Mouse (Mus musculus) CH12F3 (cell line): ENCODE measurements at regions not wholly inside any gene's neighbourhood (a gene's known extent, or its start where the extent isn't known, plus 50 kb on each side); places are given as distances from the start of the nearest gene placed in this dataset.

Experiments used
- in situ Hi-C: fragments of 300-500 bp; cut with MboI; formaldehyde crosslinking; loops from 2 replicates; pipeline ENCODE4 v1.14.3; 2020; ENCODE audit warnings: low sequenced_read_pairs

GRCm38 (mm10) chr4:143055371-143055770 lies 157.4 kb downstream of the Prdm2 start:
- in situ Hi-C loops, result no loop called here

DNA sequence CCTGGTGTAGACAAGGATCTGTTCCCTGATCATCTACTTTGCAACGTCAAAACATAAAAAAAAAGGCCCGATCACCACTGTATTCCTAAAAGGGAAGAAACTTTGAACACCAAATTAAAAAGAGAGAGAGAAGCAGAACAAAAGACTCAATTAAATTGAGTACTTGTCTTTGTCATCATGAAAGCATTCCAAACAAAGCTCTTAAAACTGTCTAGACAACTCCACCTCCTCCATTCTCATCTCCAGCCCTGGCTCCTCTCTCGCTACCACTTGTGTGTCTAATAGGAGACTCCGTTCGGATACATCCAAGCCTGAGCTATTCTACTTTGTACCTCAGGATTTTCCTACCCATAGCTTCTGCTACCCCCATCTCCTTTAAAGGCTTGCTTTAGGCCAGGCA lies 159.8 kb downstream of the Prdm2 start:
- in situ Hi-C loops, result no loop called here

DNA sequence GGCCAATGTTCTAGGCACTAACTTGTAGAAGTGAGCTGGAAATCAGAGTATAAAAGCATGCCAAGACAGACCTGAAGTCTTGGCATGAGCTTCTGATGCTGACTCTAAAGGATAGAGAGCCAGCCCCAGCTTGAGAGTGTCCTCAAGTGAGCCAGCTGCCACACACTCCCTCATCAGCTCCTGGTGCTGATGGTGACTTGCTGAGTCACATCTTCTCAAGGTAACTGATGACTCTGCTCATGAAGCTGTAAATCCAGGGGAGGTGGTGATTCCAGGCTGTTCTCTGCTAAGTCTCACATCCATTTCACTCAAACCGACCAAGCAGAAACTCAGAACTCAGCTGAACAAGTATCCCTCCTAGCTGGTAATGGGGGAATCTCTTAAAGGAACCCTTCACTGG lies 161.6 kb downstream of the Prdm2 start:
- in situ Hi-C loops, result no loop called here

- in situ Hi-C loops, result no loop called here
Observed at GRCm38 (mm10) chr4:143045245-143045644, 167.6 kb downstream of the Prdm2 start.

- in situ Hi-C loops, result no loop called here
Observed at GRCm38 (mm10) chr4:143042806-143043205, 170.0 kb downstream of the Prdm2 start.

DNA sequence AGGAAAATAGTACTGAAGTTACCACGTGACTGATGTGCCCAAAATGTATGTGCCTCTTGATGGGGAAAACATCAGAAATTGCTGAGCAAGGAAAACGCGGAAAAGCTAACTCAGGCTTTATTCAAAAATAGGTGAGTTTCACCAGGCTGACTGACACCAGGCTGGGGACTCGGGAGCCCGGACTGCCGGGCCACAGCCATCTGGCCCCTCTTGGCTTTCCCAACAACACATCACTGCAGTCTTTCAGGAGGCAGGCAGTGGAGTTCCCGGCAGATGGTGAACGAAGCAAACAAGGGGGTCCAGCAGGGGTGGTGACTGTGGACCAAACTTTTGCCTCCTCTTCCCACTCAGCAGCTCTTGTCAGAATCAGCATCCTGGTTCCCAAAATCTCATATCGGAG lies 174.2 kb downstream of the Prdm2 start:
- in situ Hi-C loops, result loop anchor here (10.0 kb wide), 1 partner anchor 196 kb away; no protein-coding TSS in a partner anchor

DNA sequence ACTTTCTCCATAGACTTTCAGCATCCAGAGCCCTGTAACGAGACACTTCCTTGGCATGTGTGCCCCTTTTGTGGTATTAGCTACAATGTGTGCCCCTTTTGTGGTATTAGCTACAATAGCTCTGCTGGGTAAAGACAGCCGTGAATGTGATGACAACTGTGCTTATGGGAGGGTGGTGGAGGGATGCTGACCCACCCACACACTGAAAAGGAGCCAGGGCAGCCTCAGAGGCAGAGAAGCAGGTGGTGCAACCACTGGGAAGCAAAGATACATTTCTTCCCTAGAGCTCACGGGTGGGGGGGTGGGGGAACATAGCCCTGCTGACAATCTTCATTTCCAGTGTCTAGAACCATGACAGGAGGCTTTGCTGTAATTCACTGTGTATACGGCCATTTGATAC lies 176.1 kb downstream of the Prdm2 start:
- in situ Hi-C loops, result loop anchor here (10.0 kb wide), 1 partner anchor 198 kb away; no protein-coding TSS in a partner anchor

- in situ Hi-C loops, result loop anchor here (10.0 kb wide), 1 partner anchor 200 kb away; no protein-coding TSS in a partner anchor
Observed at GRCm38 (mm10) chr4:143035089-143035488, 177.7 kb downstream of the Prdm2 start.

DNA sequence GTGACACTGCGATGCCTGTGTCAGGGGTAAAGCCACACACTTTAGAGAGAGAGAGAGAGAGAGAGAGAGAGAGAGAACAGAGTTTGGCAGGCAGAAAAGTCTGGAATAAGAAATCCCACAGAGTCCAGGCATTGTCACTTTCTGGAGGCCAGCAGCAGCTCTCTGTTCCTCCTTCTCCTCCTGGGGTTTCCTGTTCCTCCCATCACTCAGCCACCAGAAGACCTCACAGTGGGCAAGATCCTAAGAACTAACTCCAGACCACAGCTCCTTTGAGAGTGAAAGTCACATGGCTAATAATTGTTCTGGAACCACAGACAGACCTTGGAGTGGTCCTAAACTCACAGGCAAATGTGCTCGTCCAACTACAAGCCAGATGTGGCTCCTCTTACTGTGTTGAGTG lies 178.5 kb downstream of the Prdm2 start:
- in situ Hi-C loops, result loop anchor here (10.0 kb wide), 1 partner anchor 200 kb away; no protein-coding TSS in a partner anchor

DNA sequence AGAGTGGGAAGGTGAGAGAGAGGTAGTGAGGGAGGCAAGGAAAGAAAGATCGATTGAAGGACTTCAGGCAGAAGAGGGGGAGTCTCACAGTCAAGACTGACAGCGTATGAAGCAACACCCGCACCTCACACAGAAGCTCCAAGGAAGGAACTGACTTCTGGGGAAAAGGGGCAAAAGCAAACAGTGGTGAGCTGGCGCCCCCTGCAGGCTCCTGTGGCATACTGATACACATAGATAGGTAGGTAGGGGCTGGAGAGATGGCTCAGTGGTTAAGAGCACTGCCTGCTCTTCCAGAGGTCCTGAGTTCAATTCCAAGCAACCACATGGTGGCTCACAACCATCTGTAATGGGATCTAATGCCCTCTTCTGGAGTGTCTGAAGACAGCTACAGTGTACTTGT lies 183.0 kb downstream of the Prdm2 start:
- in situ Hi-C loops, result loop anchor here (10.0 kb wide), 1 partner anchor 205 kb away; no protein-coding TSS in a partner anchor

DNA sequence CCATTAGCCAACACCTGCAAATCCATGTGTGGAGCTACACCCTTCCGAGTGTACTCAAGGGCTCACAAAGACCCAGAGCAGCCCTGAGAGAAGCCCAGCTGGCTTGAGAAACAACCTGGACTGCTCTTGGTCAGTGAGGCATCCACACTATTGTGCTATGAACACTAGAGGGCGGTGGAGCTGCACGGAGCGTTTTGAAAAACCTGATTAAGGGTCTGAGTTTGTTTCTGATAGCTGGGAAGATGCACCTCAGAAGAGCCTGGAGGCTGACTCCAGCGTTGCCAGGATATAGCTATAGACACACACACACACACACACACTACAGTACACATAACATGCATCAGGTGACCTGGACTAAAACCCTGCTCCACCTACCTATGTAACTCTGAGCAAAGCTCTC lies 185.5 kb downstream of the Prdm2 start:
- in situ Hi-C loops, result no loop called here

DNA sequence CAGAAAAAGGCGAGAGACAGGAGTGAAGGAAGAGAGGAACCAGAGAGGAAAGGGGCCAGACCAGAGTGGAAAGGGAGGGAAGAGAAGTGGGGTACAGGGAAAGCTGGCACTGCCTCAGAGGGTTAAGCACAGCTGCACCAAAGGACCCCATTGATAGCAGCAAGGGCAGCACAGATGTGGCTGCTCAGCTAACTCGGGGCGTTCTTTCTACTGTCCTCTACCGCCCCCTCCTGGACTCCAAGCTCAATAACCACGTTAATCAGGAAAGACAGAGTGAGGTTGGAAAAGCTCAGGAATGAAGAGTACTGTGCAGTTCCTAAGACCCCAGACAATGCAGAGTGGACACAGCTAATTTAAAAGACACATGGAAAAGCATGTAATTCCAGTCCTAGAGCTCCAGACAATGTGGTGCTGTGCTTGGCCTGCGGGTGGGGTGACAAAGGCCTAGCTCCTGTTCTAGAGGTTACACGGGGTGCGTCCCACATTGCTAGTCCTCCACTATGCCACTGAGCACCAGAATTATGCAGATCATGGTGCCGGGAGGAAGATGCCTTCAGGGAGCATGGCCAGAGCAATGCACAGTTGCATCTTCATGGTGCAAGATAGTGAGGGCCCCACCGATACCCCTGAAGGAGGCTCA lies 191.4 kb downstream of the Prdm2 start:
- in situ Hi-C loops, result loop anchor here (25.0 kb wide), 3 partner anchors 759 to 1009 kb away; partner anchors contain the start of gene Fhad1

DNA sequence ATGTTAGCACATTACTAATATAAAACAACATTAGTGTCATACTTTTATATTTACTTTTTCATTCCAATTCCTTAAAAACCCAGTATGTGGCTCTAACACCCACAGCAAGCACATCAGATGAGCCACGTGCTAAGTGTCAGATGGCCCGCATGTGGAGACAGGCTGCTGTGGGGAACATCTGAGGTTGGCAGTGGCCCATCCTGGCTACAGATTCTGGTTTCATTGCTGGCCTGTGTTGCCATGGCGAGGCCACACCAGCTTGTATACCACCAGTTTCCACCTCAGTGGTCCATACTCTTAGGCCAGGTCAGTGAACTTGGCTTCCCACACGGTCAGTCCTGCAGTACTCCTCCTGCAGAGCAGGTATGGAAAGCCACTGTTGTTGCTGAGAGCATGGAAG lies 192.1 kb downstream of the Prdm2 start:
- in situ Hi-C loops, result loop anchor here (25.0 kb wide), 3 partner anchors 758 to 1008 kb away; partner anchors contain the start of gene Fhad1

GRCm38 (mm10) chr4:143012900-143013299 lies 199.9 kb downstream of the Prdm2 start:
- in situ Hi-C loops, result loop anchor here (25.0 kb wide), 3 partner anchors 751 to 1001 kb away; partner anchors contain the start of gene Fhad1

DNA sequence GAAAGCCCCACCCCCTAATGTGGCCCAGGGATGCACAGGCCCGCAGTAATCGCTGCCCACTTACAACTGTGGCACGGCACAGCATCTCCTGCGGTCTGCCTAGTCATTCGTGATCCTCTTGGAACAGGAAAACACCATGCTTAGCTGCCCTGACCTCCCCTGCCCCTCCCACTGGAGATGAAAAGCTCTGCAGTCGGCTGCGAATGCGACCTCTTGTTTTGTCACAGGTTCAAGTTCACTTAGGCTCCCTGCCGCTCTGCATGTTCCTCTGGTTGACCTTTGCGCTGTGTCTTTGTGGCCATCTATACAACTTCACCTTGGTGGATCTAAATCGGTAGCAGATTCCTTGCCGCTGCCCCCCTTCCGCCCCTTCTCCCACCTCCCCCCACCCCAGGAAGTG lies 210.8 kb downstream of the Prdm2 start:
- in situ Hi-C loops, result loop anchor here (25.0 kb wide), 3 partner anchors 740 to 990 kb away; partner anchors contain the start of gene Fhad1

- in situ Hi-C loops, result loop anchor here (25.0 kb wide), 3 partner anchors 739 to 989 kb away; partner anchors contain the start of gene Fhad1
Observed at GRCm38 (mm10) chr4:143001486-143001885, 211.3 kb downstream of the Prdm2 start.

- in situ Hi-C loops, result no loop called here
Observed at GRCm38 (mm10) chr4:142996406-142996805, 216.4 kb downstream of the Prdm2 start.

DNA sequence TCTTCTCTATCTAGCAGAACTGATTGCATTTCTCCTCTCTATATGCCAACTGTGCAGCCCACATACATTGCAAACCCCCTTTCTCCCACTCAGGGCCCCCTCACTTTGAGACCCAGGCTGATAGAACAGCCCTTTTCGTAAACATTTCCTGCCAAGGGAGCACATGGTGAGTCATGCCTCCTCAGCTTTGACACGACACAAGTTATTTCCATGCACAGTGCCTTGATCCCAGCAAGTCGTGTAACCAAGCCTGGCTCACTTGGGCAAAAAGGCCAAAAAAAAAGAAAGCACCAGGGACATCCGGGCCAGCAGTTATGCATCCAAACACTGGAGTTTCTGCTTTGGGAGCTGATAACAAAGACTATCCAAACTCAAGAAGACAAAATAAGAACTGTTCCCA lies 221.4 kb downstream of the Prdm2 start:
- in situ Hi-C loops, result no loop called here

DNA sequence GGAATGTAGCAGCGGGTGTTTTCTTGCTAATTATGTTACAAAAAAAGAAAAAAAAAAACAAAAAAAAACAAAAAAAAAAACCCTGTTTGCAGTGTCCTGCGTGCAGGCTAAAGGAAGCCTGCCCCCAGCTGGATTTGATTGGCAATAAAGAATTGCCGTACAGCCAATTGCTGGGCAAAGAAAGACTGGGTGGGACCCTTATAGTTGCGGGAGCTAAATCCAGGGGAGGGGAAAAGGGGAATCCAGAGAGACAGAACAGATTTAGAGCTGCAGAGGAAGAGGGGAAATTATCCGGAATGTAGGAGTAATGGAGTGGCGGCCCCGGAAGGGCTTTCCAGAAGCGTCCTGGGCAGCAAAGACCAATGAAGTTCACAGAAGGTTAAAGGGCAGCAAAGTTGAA lies 223.6 kb downstream of the Prdm2 start:
- in situ Hi-C loops, result no loop called here

GRCm38 (mm10) chr4:142983295-142983624 lies 229.5 kb downstream of the Prdm2 start:
- in situ Hi-C loops, result no loop called here

DNA sequence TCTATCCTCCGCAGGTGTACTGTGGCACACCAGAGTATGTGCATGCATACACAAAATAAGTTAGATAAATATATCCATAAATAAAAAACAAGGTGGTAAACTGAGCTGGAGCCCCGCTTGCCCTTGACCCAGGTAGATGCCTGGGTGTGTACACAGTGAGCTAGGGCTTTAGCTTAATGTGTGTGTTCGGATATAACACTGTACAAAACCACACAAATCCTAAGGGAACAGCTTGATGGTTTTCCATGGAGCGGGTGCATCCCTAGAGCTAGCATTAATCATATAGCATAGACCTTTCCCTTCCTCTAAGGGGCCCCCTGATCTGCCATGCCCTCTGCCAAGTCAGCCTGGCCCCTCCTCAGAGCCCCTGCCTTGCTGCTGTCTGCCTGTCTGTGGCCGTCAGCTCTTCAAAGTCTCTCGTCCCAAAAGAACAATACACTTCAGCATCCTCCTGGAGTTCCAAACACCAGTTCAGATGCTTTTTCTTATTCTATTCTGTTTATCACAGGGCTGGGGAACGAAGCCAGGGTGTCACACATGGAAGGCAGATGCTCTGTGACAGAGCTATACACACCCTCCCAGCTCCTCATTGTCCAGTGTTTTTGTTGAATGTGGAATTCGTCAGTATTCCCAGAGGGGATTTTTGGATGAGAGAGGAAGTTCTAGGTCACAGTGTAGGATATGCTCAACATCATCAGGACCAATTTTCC lies 230.1 kb downstream of the Prdm2 start:
- in situ Hi-C loops, result no loop called here

GRCm38 (mm10) chr4:142975620-142976019 lies 237.2 kb downstream of the Prdm2 start:
- in situ Hi-C loops, result no loop called here
